In the genomic region with DNA sequence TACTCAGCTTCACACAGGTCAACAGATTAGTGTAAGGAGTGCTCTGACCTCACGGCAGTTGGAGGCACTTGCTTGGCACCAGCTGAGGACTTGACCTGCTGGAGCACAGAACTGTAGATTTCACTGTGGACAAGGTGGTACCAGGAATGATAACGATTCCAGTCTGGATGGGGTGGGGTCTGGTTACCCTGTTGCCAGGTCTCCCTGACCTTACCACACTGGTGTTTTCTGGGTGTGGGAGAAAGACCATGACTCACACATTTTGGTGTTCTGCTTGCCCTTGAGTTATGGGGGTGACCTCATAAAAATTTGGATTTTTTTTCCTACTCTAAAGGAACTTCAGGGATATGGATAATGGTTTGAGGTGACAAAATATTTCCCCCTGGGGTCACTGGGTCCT, we compare ENCODE assay signal across 16 mouse cellular contexts. TPM values are rescaled to one million over a fixed set of nuclear protein-coding genes. Genes with fewer than 3 reads are reported as not detected.
DNase-seq lines count a peak whose midpoint lies in the region.
"Had no signal": no experiment of that assay in that cellular context is flagged by ENCODE, and none has a peak within 500 bp of the region (broad histone marks: within the 10 kb centered on the region; RNA-seq: fewer than 3 reads in every experiment).

No protein-coding gene starts in this region.

- H3K9me3 ChIP-seq in heart, embryonic 10.5 days, result no peaks in the 10 kb centered on the region
- H3K9me3 ChIP-seq: embryonic facial prominence, embryonic 13.5 days; embryonic facial prominence, embryonic 15.5 days; forebrain, embryonic 10.5 days; forebrain, embryonic 12.5 days had no signal

- DNase-seq in cerebellum, adult 8-10 months, result peak; percentile 5
- no peak for DNase-seq in cerebellum, adult 9-11 months
- peak; percentile 62 for DNase-seq in heart, adult 11 months
- DNase-seq in heart, embryonic 10.5 days (ENCODE audit: low spot score), result no peak
- DNase-seq: adrenal gland, adult 8-10 months; adrenal gland, postnatal 14 days; cerebellum, adult 11 months; cerebellum, adult 18-20 months; cerebellum, postnatal 10 days; cerebellum, postnatal 25 days; embryo, embryonic 11 days had no signal

- 74% methylated on average over 2 of the region's 2 CpGs for WGBS in heart, embryonic 10.5 days

- no peak overlapping the region for H3K27ac ChIP-seq in heart, embryonic 10.5 days
- H3K27ac ChIP-seq: embryonic facial prominence, embryonic 13.5 days; embryonic facial prominence, embryonic 15.5 days; forebrain, embryonic 10.5 days; forebrain, embryonic 12.5 days had no signal

- peaks cover 32% of the 10 kb centered on the region for H3K4me1 ChIP-seq in heart, embryonic 10.5 days

- peaks cover 45% of the 10 kb centered on the region for H3K27me3 ChIP-seq in heart, embryonic 10.5 days (ENCODE audit: insufficient read depth, poor library complexity, severe bottlenecking)

- H3K4me3 ChIP-seq in heart, embryonic 10.5 days, result no peak overlapping the region
- H3K4me3 ChIP-seq: embryonic facial prominence, embryonic 13.5 days; embryonic facial prominence, embryonic 15.5 days; erythroblast, embryonic 14.5 days; forebrain, embryonic 10.5 days; forebrain, embryonic 12.5 days had no signal

- H3K36me3 ChIP-seq in heart, embryonic 10.5 days, result peaks cover 2% of the 10 kb centered on the region; the same call in 1 of the 2 replicates
- H3K36me3 ChIP-seq: embryonic facial prominence, embryonic 13.5 days; embryonic facial prominence, embryonic 15.5 days; forebrain, embryonic 10.5 days; forebrain, embryonic 12.5 days had no signal

RNA-seq across cellular contexts. Expression of gene Fgf9, which starts 9.1 kb away (rescaled TPM):
- polyA plus RNA-seq in heart, embryonic 10.5 days (2016; fragmentation: Nextera tagmentation; extraction: Ambion mirVana), result 5.4 and 9.0 TPM in 2 replicates
- polyA plus RNA-seq: erythroblast, embryonic 14.5 days had no signal

Comparison
In these comparisons a context has a peak if more than half of its experiments do, and no peak if none do; other contexts are left out.
1. DNase-seq: peak in cerebellum, adult 8-10 months (single experiment) and heart, adult 11 months (single experiment); none in cerebellum, adult 9-11 months (single experiment) and heart, embryonic 10.5 days (single experiment).